Mouse (Mus musculus) olfactory bulb, adult 2 months (tissue): ENCODE results near the gene Klhl9. TPM values are rescaled to one million over a fixed set of nuclear protein-coding genes. Genes with fewer than 3 reads are reported as not detected.

Experiments
- H3K27ac ChIP-seq: fragments of 200-500 bp; 2 replicates; pipeline ENCODE4 v1.5.1; 2012; ENCODE audit warnings: low read depth, low read length; ENCODE audit not compliant: insufficient read depth
- H3K4me1 ChIP-seq: fragments of 200-500 bp; 2 replicates; pipeline ENCODE4 v1.6.1; 2012; ENCODE audit warnings: low read length; ENCODE audit not compliant: control insufficient read depth, insufficient read depth
- H3K4me3 ChIP-seq: fragments of 200-500 bp; 2 replicates; pipeline ENCODE4 v1.5.1; 2012; ENCODE audit warnings: mild to moderate bottlenecking, low read depth, low read length, moderate library complexity; ENCODE audit not compliant: insufficient read depth
- CTCF ChIP-seq: fragments of 200-500 bp; IDR thresholded peaks from 2 replicates; pipeline ENCODE4 v1.5.1; 2012; ENCODE audit warnings: low read depth, mild to moderate bottlenecking, low read length, moderate library complexity; ENCODE audit not compliant: insufficient read depth
- POLR2A ChIP-seq: fragments of 200-500 bp; IDR thresholded peaks from 2 replicates; pipeline ENCODE4 v1.6.1; 2012; ENCODE audit warnings: mild to moderate bottlenecking, low read depth, low read length, moderate library complexity; ENCODE audit not compliant: insufficient read depth
- WGBS: fragments of 180-500 bp; shearing (Covaris S2); methylation state at CpG from one replicate; pipeline ENCODE4 v1.1.7; 2018; 5-methylcytosine and 5-hydroxymethylcytosine counted together
- polyA plus RNA-seq: library from polyadenylated mRNA; stranded (reverse); fragments of >200 nt; gene quantifications from 2 replicates; pipeline ENCODE4 v1.2.4, GENCODE M21; 2012; ENCODE audit warnings: low replicate concordance; ENCODE audit not compliant: missing spikeins, insufficient read depth, insufficient read length

The Klhl9 gene
- polyA plus RNA-seq, 1 experiment, result not detected

- Histone ChIP-seq H3K27ac (no peak overlapping the region), H3K4me1 (no peaks in the 10 kb centered on the region), H3K4me3 (no peak overlapping the region)
- TF ChIP-seq CTCF (no peak), POLR2A (no peak)
- WGBS, result 93% methylated on average over 2 of the region's 2 CpGs
Observed at GRCm38 (mm10) chr4:88693392-88693791, 28.9 kb downstream of the Klhl9 start.

- H3K27ac ChIP-seq, result no peak overlapping the region
- TF ChIP-seq CTCF (no peak), POLR2A (no peak)
- H3K4me1 ChIP-seq, result no peaks in the 10 kb centered on the region
- no peak overlapping the region for H3K4me3 ChIP-seq
- WGBS, result 88% methylated on average over 1 of the region's 1 CpGs
Observed at GRCm38 (mm10) chr4:88692537-88692936, 29.7 kb downstream of the Klhl9 start.

GRCm38 (mm10) chr4:88691259-88691658 is 31.0 kb downstream of the Klhl9 start, which contains the start of gene Ifnab:
TSS of gene Ifnab (minus strand) at chr4:88691359.
- Histone ChIP-seq H3K4me3 (no peak within 1 kb of the TSS), H3K27ac (no peak within 1 kb of the TSS), H3K4me1 (no peaks in the 10 kb centered on the region)
- TF ChIP-seq CTCF (no peak), POLR2A (no peak)
- 71% methylated on average over 2 of the region's 2 CpGs for WGBS

- no peaks in the 10 kb centered on the region for H3K4me1 ChIP-seq
- H3K4me3 ChIP-seq, result no peak within 1 kb of the TSS
- 89% methylated on average over 1 of the region's 1 CpGs for WGBS
- TF ChIP-seq POLR2A, result no peak
- TF ChIP-seq CTCF, result no peak
- H3K27ac ChIP-seq, result no peak within 1 kb of the TSS
Observed at GRCm38 (mm10) chr4:88683812-88684211, 38.5 kb downstream of the Klhl9 start, which contains the start of gene Ifna2. TSS of gene Ifna2 (minus strand) at chr4:88683912.

GRCm38 (mm10) chr4:88681353-88681752 is 40.9 kb downstream of the Klhl9 start:
- TF ChIP-seq POLR2A (no peak), CTCF (no peak)
- 74% methylated on average over 3 of the region's 3 CpGs for WGBS
- Histone ChIP-seq H3K4me3 (no peak overlapping the region), H3K4me1 (no peaks in the 10 kb centered on the region), H3K27ac (no peak overlapping the region)

- Histone ChIP-seq H3K27ac (no peak overlapping the region), H3K4me1 (no peaks in the 10 kb centered on the region), H3K4me3 (no peak overlapping the region)
- WGBS, result 46% methylated on average over 8 of the region's 8 CpGs
- no peak for TF ChIP-seq POLR2A
- no peak for TF ChIP-seq CTCF
Observed at GRCm38 (mm10) chr4:88680362-88680761, 41.9 kb downstream of the Klhl9 start.

- no peak within 1 kb of the TSS for H3K4me3 ChIP-seq
- no peak within 1 kb of the TSS for H3K27ac ChIP-seq
- WGBS, result 76% methylated on average over 1 of the region's 1 CpGs
- no peaks in the 10 kb centered on the region for H3K4me1 ChIP-seq
- TF ChIP-seq CTCF (no peak), POLR2A (no peak)
Observed at GRCm38 (mm10) chr4:88676824-88677223, 45.4 kb downstream of the Klhl9 start, which contains the start of gene Ifna16. TSS of gene Ifna16 (minus strand) at chr4:88676924.

Other genes with a start within 250 kb of the Klhl9 start
- gene Ifnb1, start 199.7 kb downstream of the Klhl9 start, polyA plus RNA-seq, result not detected in 2 replicates
- not detected in 2 replicates for gene Ifna15, start 164.2 kb downstream of the Klhl9 start, polyA plus RNA-seq
- gene Ifna14, start 150.7 kb downstream of the Klhl9 start, polyA plus RNA-seq, result not detected in 2 replicates
- gene Ifna9, start 130.1 kb downstream of the Klhl9 start, polyA plus RNA-seq, result not detected in 2 replicates
- gene Ifna12, start 119.1 kb downstream of the Klhl9 start, polyA plus RNA-seq, result not detected in 2 replicates
- not detected in 2 replicates for gene C87499, start 88.1 kb downstream of the Klhl9 start, polyA plus RNA-seq
- not detected in 2 replicates for gene Ifna13, start 78.0 kb downstream of the Klhl9 start, polyA plus RNA-seq
- gene Ifna16, start 45.5 kb downstream of the Klhl9 start, polyA plus RNA-seq, result not detected in 2 replicates
- not detected in 2 replicates for gene Ifna2, start 38.6 kb downstream of the Klhl9 start, polyA plus RNA-seq
- not detected in 2 replicates for gene Ifnab, start 31.1 kb downstream of the Klhl9 start, polyA plus RNA-seq
- not detected in 2 replicates for gene Gm26566, start 660 bp downstream of the Klhl9 start, polyA plus RNA-seq
- gene Gm13271, start 32.4 kb upstream of the Klhl9 start, polyA plus RNA-seq, result not detected in 2 replicates
- gene Gm13283, start 37.7 kb upstream of the Klhl9 start, polyA plus RNA-seq, result not detected in 2 replicates
- not detected in 2 replicates for gene Gm13290, start 51.4 kb upstream of the Klhl9 start, polyA plus RNA-seq
- not detected in 2 replicates for gene Gm13289, start 54.5 kb upstream of the Klhl9 start, polyA plus RNA-seq
- gene Gm13272, start 57.4 kb upstream of the Klhl9 start, polyA plus RNA-seq, result not detected in 2 replicates
- gene Ifnz, start 59.7 kb upstream of the Klhl9 start, polyA plus RNA-seq, result not detected in 2 replicates
- not detected in 2 replicates for gene Gm13276, start 63.2 kb upstream of the Klhl9 start, polyA plus RNA-seq
- not detected in 2 replicates for gene Gm13277, start 66.2 kb upstream of the Klhl9 start, polyA plus RNA-seq
- not detected in 2 replicates for gene Gm13278, start 69.1 kb upstream of the Klhl9 start, polyA plus RNA-seq
- gene Gm13275, start 72.0 kb upstream of the Klhl9 start, polyA plus RNA-seq, result not detected in 2 replicates
- not detected in 2 replicates for gene Gm13279, start 74.9 kb upstream of the Klhl9 start, polyA plus RNA-seq
- gene Gm13285, start 77.2 kb upstream of the Klhl9 start, polyA plus RNA-seq, result not detected in 2 replicates
- not detected in 2 replicates for gene Gm13287, start 80.8 kb upstream of the Klhl9 start, polyA plus RNA-seq
- gene Gm13288, start 83.1 kb upstream of the Klhl9 start, polyA plus RNA-seq, result not detected in 2 replicates
- not detected in 2 replicates for gene Ifna7, start 93.8 kb upstream of the Klhl9 start, polyA plus RNA-seq
- gene Ifna11, start 97.5 kb upstream of the Klhl9 start, polyA plus RNA-seq, result not detected in 2 replicates
- not detected in 2 replicates for gene Ifna6, start 105.0 kb upstream of the Klhl9 start, polyA plus RNA-seq
- not detected in 2 replicates for gene Ifna5, start 113.1 kb upstream of the Klhl9 start, polyA plus RNA-seq
- not detected in 2 replicates for gene Ifna4, start 119.4 kb upstream of the Klhl9 start, polyA plus RNA-seq
- gene Ifna1, start 127.6 kb upstream of the Klhl9 start, polyA plus RNA-seq, result not detected in 2 replicates
- gene Ifne, start 157.7 kb upstream of the Klhl9 start, polyA plus RNA-seq, result not detected in 2 replicates